Mouse (Mus musculus) urinary bladder, postnatal 10 days (tissue): Measurements from ENCODE around the gene Fgfr2.
"Not testable (repeated sequence)": the region's sequence is repeated elsewhere in the genome, so short reads cannot be mapped to it uniquely, and the experiment has no call there.

Experiments
- DNase-seq: peaks from one replicate; pipeline ENCODE4 v3.0.0; 2022; ENCODE audit warnings: low spot score

The Fgfr2 gene

GRCm38 (mm10) chr7:130695669-130696338 is 2427.3 kb downstream of the Fgfr2 start:
- DNase-seq, result no peak

DNA sequence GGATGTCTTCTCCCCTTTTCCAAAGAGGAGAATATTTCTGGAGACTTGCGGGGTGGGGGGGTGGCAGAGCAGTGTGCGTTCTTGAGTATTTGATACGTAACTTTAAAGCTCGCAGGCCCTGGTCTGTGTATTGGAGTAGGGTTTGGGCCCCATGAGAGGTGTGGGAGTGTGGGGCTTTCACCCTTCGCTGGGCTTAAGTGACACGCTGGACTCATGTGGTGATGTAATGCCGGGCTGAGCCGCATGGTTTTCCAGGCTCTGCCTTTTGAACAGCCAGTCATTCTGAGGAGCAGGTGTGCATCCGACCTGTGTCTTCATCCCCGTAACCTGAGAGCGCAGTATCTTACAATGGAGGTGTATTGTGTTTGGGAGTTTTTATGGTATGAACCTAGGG is 2429.4 kb downstream of the Fgfr2 start:
- no peak for DNase-seq

- DNase-seq, result no peak
These were observed 2430.0 kb downstream of the Fgfr2 start for GRCm38 (mm10) chr7:130692943-130693799.

DNA sequence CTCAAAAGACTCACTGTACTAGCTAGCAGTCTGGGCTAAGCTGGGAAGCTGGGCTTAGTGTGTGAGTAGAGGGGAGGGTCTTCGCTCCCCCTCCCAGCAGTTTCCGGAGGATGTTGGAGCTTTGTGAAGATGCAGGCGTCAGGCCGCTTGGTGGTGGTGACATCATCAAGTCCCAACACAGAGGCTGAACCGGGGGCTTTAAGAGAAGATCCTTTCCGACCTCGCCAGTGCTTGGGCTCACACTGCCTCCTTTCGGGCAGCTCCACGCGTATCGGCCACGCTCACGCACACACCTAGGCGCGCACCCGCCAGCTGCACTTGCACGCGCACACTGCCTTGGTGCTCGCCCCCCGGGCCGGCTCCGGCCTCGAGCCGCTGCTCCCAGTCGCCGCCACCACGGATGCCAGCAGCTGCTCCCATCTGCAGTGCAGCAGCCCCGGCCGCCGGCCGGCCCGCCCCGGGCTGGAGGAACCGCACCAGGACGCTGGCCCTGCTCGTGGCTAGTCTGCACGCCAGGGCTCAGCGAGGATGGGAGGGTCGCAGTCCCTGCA is 2430.7 kb downstream of the Fgfr2 start:
- DNase-seq, result no peak

GRCm38 (mm10) chr7:130691931-130692330 is 2431.2 kb downstream of the Fgfr2 start:
- no peak for DNase-seq

GRCm38 (mm10) chr7:130690869-130691268 is 2432.3 kb downstream of the Fgfr2 start:
- no peak for DNase-seq

GRCm38 (mm10) chr7:130688601-130689000 is 2434.5 kb downstream of the Fgfr2 start:
- no peak for DNase-seq

GRCm38 (mm10) chr7:130681798-130682197 is 2441.4 kb downstream of the Fgfr2 start:
- no peak for DNase-seq

DNA sequence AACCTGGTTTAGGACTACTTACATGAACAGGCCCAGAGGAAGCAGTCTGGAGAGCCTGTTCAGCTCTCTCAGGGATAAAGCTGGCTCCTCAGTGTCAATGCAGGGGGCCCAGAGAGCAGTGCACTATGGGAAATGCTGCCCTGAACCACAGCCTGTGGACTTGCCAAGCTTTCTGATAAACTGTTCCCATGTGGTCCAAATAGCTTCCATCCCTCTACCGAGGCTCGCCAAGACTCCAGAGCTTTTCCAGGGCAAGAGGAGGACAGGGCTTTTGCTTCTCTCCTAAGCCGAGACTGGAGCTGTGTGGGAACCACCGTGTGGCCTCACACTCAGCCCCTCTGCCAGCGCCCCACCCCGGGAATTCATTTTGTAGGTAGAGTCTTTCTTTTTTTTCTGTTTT is 2444.7 kb downstream of the Fgfr2 start:
- no peak for DNase-seq

GRCm38 (mm10) chr7:130677541-130678274 is 2445.4 kb downstream of the Fgfr2 start:
- no peak for DNase-seq

GRCm38 (mm10) chr7:130676885-130677540 is 2446.1 kb downstream of the Fgfr2 start:
- DNase-seq, result no peak

GRCm38 (mm10) chr7:130674526-130674925 is 2448.6 kb downstream of the Fgfr2 start:
- no peak for DNase-seq

GRCm38 (mm10) chr7:130673169-130674033 is 2449.7 kb downstream of the Fgfr2 start:
- DNase-seq, result no peak

DNA sequence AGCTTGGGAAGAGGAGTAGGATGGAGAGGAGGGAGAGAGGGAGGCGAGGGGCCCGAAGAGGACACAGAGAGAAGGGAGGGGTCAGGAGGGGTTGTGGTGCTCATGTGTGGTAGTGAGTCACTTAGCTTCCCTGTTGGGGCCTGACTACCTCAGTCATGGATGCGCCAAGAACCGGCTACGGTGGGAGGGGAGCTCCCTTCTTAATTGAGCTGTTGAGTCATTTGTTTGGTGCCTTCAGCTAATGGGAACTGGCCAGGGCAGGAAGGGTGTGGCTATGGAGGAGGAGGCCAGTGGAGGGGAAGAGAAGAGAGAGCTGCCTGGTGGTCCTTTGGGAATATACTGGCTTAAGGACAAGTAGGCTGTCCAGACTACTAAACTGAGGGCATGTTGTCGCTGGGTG is 2451.8 kb downstream of the Fgfr2 start:
- DNase-seq, result no peak

GRCm38 (mm10) chr7:130670358-130670757 is 2452.8 kb downstream of the Fgfr2 start:
- DNase-seq, result no peak

DNA sequence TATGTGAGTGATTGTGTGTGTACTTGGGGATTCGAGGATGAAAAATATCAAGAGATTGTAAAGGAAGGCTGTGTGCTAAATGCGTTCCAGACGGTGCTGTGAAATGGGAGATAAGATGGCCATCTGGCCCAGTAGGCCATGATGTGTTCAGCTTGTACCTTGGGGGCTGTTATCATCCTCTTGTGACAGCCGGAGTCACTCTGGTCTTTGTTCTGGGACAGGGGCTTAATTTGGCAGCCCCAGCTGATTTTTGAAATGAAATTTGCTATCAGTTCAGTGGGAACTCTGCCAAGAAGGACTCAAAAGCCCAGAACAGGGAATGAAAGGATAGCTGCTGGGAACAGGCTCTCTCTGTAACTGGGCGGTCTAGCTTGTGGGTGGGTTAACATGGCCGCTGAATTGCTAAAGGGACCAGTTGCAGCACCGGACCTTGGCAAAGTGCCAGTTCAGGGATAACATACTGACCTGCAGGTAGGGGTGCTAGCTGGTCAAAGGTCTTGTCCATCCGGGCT is 2453.7 kb downstream of the Fgfr2 start:
- no peak for DNase-seq

DNA sequence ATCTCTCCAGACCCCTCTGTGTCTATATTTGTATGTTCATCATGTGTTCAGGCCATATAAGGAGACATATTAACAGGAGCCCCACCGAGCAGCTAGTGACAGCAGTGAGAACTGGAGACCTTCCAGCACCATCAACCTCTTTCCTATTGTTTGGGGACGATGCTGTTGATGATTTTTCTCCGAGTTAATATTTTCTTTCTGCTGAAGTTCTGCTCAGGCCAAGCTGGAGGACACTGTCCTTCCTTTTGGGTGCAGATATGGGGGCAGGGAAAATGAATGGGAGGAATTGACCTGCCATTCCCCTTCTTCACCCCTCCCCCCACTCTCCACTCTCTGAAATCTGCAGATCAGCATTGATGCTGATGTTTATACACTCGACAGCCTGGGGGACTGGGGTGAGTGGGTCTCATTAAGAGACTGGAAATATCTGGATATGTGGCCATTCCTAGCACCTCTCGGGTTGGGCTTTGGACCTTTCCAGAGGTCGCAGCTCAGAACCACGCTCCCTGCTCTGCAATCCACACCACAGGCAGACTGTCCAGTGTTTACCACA is 2454.3 kb downstream of the Fgfr2 start:
- no peak for DNase-seq

GRCm38 (mm10) chr7:130668013-130668412 is 2455.1 kb downstream of the Fgfr2 start:
- not testable (repeated sequence) for DNase-seq

DNA sequence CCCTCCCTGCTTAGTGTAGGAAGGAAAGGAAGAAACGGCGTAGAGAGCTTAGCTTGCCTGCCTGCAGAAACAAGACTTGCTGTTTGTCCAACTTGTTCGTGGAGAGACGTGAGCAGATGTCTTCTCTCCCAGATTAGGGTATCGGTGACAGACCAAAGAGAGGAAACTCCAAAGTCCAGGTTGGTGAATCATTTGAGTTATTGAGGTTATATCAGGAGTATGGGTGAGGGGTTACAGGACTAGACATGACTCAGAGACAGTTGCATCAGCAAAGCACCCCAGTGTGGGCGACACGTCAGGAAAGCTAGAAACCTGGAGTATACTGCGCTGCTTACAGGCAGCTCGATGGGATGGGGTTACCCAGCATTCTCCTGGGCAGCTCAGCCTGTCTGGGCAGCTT is 2457.8 kb downstream of the Fgfr2 start:
- no peak for DNase-seq

DNA sequence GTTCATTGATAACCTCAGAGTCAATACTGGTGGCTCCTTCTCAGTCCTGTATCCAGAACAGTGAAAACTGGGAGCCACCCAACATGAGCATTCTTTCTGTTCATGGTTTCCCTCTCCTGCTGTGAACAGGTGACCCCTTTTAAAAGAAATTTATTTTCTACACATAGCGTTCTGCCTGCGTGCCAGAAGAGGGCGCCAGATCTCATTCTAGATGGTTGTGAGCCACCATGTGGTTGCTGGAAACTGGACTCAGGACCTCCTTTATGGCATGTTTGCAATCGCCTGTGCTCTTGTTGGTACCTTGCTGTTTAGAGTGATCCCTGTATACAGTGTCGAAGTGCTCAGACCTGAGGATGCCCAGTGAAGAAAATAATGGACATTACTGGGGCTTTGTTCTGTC is 2458.5 kb downstream of the Fgfr2 start:
- no peak for DNase-seq
